In the genomic region with DNA sequence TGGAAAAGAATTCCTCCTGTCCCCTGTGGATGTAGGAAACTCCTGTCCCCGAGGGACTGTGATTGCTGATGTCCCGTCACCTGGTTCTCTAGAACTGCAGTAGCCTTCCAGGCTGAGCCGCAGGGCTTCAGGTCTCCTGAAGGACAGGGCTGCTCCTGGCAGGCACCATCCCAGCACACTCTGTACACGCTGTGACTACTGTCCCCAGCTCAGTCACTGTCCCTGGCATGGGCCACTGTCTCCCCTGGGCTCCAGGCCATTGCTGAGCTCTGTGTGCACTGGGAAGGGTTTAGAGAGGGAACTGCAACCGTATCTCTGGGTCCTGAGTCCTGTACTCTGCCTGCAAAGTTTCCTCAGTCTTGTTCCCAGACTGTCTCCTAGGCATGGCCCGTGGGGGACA, we compare ENCODE assay signal across 22 mouse cellular contexts. TPM values are rescaled to one million over a fixed set of nuclear protein-coding genes. Genes with fewer than 3 reads are reported as not detected.
A peak's percentile ranks its signal among the peaks of the same experiment; 100 is the strongest.
DNase-seq lines count a peak whose midpoint lies in the region; ATAC-seq and TF ChIP-seq lines count a peak whose summit lies in the region.
"Had no signal": no experiment of that assay in that cellular context is flagged by ENCODE, and none has a peak within 500 bp of the region (broad histone marks: within the 10 kb centered on the region; RNA-seq: fewer than 3 reads in every experiment).

No protein-coding gene starts in this region.

- no peaks in the 10 kb centered on the region for H3K27me3 ChIP-seq in hindbrain, embryonic 13.5 days
- H3K27me3 ChIP-seq in hindbrain, postnatal 0 days (ENCODE audit: insufficient read depth, low read length): no peaks in the 10 kb centered on the region
- H3K27me3 ChIP-seq: hindbrain, embryonic 15.5 days; liver, embryonic 15.5 days; midbrain, embryonic 15.5 days had no signal

- intact Hi-C loops in gastrocnemius, postnatal 14 days (cut with DNase I; ENCODE audit: low total_unique reads): no loop called here

- DNase-seq in gastrocnemius, adult 18-20 months (ENCODE audit: low spot score): peak; percentile 85
- no peak for DNase-seq in gastrocnemius, postnatal 4 days (ENCODE audit: low spot score in 2 of 2)
- no peak for DNase-seq in hindbrain, postnatal 0 days (ENCODE audit: low spot score)
- peak; percentile 55 for DNase-seq in gastrocnemius, postnatal 14 days
- peak; percentile 76 for DNase-seq in skeletal muscle tissue, adult 2 months (ENCODE audit: low read depth, low spot score)
- no peak for DNase-seq in adrenal gland, postnatal 4 days (ENCODE audit: low spot score in 2 of 2)
- DNase-seq in layer of hippocampus, adult 2 months (ENCODE audit: low spot score in 2 of 2): no peak
- DNase-seq: cerebellum, adult 11 months; cerebellum, postnatal 25 days; lung, postnatal 10 days; thymus, postnatal 4 days had no signal

- H3K9me3 ChIP-seq in hindbrain, embryonic 13.5 days: no peaks in the 10 kb centered on the region
- H3K9me3 ChIP-seq in hindbrain, postnatal 0 days (ENCODE audit: low read length): no peaks in the 10 kb centered on the region
- H3K9me3 ChIP-seq: hindbrain, embryonic 15.5 days; liver, embryonic 15.5 days; midbrain, embryonic 15.5 days had no signal

- H3K27ac ChIP-seq in hindbrain, embryonic 13.5 days: no peak overlapping the region
- H3K27ac ChIP-seq in hindbrain, postnatal 0 days: no peak overlapping the region
- H3K27ac ChIP-seq in layer of hippocampus, adult 2 months: no peak overlapping the region
- H3K27ac ChIP-seq: hindbrain, embryonic 15.5 days; kidney, postnatal 0 days; left cerebral cortex, adult 2 months; liver, embryonic 15.5 days; midbrain, embryonic 15.5 days had no signal

- WGBS in hindbrain, embryonic 13.5 days: 95% methylated on average over 6 of the region's 6 CpGs
- 86% methylated on average over 6 of the region's 6 CpGs for WGBS in hindbrain, postnatal 0 days

- H3K9ac ChIP-seq in hindbrain, embryonic 13.5 days: peak overlapping the region; percentile 39; the same call in 1 of the 2 replicates
- no peak overlapping the region for H3K9ac ChIP-seq in hindbrain, postnatal 0 days (replicated peaks; ENCODE audit: low read length)
- H3K9ac ChIP-seq: hindbrain, embryonic 15.5 days; limb, embryonic 13.5 days; liver, embryonic 15.5 days; midbrain, embryonic 15.5 days had no signal

- H3K36me3 ChIP-seq in hindbrain, embryonic 13.5 days: peaks cover 50% of the 10 kb centered on the region
- H3K36me3 ChIP-seq in hindbrain, postnatal 0 days (ENCODE audit: insufficient read depth, low read length): no peaks in the 10 kb centered on the region

- ATAC-seq in hindbrain, embryonic 13.5 days (ENCODE audit: low FRiP score): no peak
- no peak for ATAC-seq in hindbrain, postnatal 0 days
- ATAC-seq: intestine, postnatal 0 days; midbrain, embryonic 15.5 days had no signal

- TF ChIP-seq CTCF in hindbrain, postnatal 0 days (IDR thresholded peaks at IDR 0.05; ENCODE audit: low read depth): no peak
- no peak for TF ChIP-seq CTCF in layer of hippocampus, adult 2 months (conservative IDR thresholded peaks at IDR 0.05)

- peaks cover 14% of the 10 kb centered on the region for H3K4me1 ChIP-seq in hindbrain, embryonic 13.5 days (replicated peaks)
- no peaks in the 10 kb centered on the region for H3K4me1 ChIP-seq in hindbrain, postnatal 0 days (ENCODE audit: insufficient read depth, low read length)
- H3K4me1 ChIP-seq: liver, embryonic 15.5 days; midbrain, embryonic 15.5 days had no signal

- no peak overlapping the region for H3K4me2 ChIP-seq in hindbrain, embryonic 13.5 days
- H3K4me2 ChIP-seq in hindbrain, postnatal 0 days (ENCODE audit: low read depth, low read length): no peak overlapping the region
- H3K4me2 ChIP-seq: hindbrain, embryonic 15.5 days; liver, embryonic 15.5 days; midbrain, embryonic 15.5 days had no signal

- no peak overlapping the region for H3K4me3 ChIP-seq in hindbrain, embryonic 13.5 days
- H3K4me3 ChIP-seq in hindbrain, postnatal 0 days (ENCODE audit: low read length): no peak overlapping the region
- H3K4me3 ChIP-seq in layer of hippocampus, adult 2 months: no peak overlapping the region
- H3K4me3 ChIP-seq: hindbrain, embryonic 15.5 days; left cerebral cortex, adult 2 months; limb, embryonic 13.5 days; liver, embryonic 15.5 days; megakaryocyte, embryonic 14.5 days; midbrain, embryonic 15.5 days had no signal

RNA-seq across cellular contexts. Expression of gene Lmf1, which starts 13.5 kb away (rescaled TPM):
- total RNA-seq in gastrocnemius, adult 18-20 months (2021): 10 to 100 TPM; 11.3 to 12.6 TPM
- total RNA-seq in gastrocnemius, postnatal 4 days (2021): 10 to 100 TPM; 16.1 to 18.8 TPM
- 22.6 and 24.0 TPM in 2 replicates for polyA plus RNA-seq in hindbrain, embryonic 13.5 days (2015; fragmentation: Nextera tagmentation; extraction: Ambion mirVana)
- 38.1 and 45.1 TPM in 2 replicates for total RNA-seq in hindbrain, postnatal 0 days (2014; rRNA removed)
- 21.4 and 22.4 TPM in 2 replicates for polyA plus RNA-seq in hindbrain, postnatal 0 days (2015; fragmentation: Nextera tagmentation; extraction: Ambion mirVana)
- 10 to 100 TPM; 13.1 to 13.8 TPM for total RNA-seq in gastrocnemius, postnatal 14 days (2021)
- total RNA-seq in adrenal gland, postnatal 4 days (2021): 10 to 100 TPM; 32.4 to 34.3 TPM
- 10 to 100 TPM; 25.5 to 31.2 TPM for total RNA-seq in layer of hippocampus, adult 2 months (2021)

RNA-seq across cellular contexts. Expression of gene Sox8, which starts 21.9 kb away (rescaled TPM):
- total RNA-seq in gastrocnemius, adult 18-20 months (2021): under 1 TPM; 0.37 to 0.59 TPM
- total RNA-seq in gastrocnemius, postnatal 4 days (2021): 10 to 100 TPM; 26.9 to 33.7 TPM
- 11.1 and 11.8 TPM in 2 replicates for polyA plus RNA-seq in hindbrain, embryonic 13.5 days (2015; fragmentation: Nextera tagmentation; extraction: Ambion mirVana)
- total RNA-seq in hindbrain, postnatal 0 days (2014; rRNA removed): 52.1 and 54.5 TPM in 2 replicates
- polyA plus RNA-seq in hindbrain, postnatal 0 days (2015; fragmentation: Nextera tagmentation; extraction: Ambion mirVana): 28.9 and 31.5 TPM in 2 replicates
- 1 to 10 TPM; 7.2 to 8.8 TPM for total RNA-seq in gastrocnemius, postnatal 14 days (2021)
- 1 to 10 TPM; 2.4 TPM for total RNA-seq in adrenal gland, postnatal 4 days (2021)
- 10 to 100 TPM; 47.7 to 55.7 TPM for total RNA-seq in layer of hippocampus, adult 2 months (2021)
- total RNA-seq: MEL; neutrophil, adult 5-6 weeks had no signal

Comparison
In these comparisons a context has a peak if more than half of its experiments do, and no peak if none do; other contexts are left out.
1. DNase-seq: peak in gastrocnemius, adult 18-20 months (single experiment), gastrocnemius, postnatal 14 days (single experiment) and skeletal muscle tissue, adult 2 months (single experiment); none in gastrocnemius, postnatal 4 days (0 of 2), hindbrain, postnatal 0 days (single experiment), adrenal gland, postnatal 4 days (0 of 2) and layer of hippocampus, adult 2 months (0 of 2).